Mouse (Mus musculus): ENCODE measurements at regions not wholly inside any gene's neighbourhood (a gene's known extent, or its start where the extent isn't known, plus 50 kb on each side); places are given as distances from the start of the nearest gene placed in this dataset.

DNA sequence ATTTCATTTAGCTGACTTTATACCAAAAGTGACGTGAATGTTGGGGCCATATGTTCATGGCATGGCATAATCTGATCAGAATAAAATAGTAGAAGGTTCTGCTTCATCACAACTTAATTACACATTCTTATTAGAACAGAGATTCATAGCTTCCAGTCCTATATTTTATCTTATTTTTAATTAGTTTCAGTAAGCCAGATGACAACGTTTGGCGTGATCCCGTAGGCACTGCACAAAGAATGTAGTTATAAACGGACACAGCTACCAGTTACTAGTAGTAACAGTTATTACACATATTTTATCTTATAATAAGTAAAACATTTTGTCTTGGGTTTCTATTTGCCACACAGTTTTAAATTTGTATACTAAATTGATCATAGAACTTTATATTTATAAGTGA, 85.0 kb upstream of the Cacna2d1 start:
- TF ChIP-seq MYOD1 (IDR thresholded peaks at IDR 0.05; ENCODE audit: control insufficient read depth, insufficient read length, low read depth) (no peak), CTCF (IDR thresholded peaks at IDR 0.05; ENCODE audit: control insufficient read depth, insufficient read depth, insufficient read length) (no peak)
